Mouse (Mus musculus): ENCODE measurements at regions not wholly inside any gene's neighbourhood (a gene's known extent, or its start where the extent isn't known, plus 50 kb on each side); places are given as distances from the start of the nearest gene placed in this dataset.

DNA sequence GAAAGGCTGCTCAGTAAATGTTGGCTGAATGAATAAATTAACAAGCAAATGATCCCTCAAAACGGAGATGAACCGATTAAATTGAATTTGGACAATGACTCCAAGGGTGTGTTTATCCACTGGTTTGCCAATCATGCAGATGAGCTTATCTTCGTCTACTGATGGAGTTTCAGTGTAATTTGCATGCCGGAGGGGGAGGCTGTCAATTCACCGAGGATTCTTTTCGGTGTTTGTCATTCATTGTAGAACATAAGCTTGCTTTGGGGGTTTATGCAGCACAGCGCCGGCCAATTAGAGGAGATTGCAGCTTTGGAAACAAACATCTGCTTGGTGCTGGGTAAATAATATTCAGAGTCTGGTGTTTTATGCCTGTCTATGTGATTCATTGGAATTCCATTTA, 132.7 kb downstream of the Otoa start:
- no peaks in the 10 kb centered on the region for H3K79me2 ChIP-seq (ENCODE audit: control insufficient read depth, insufficient read depth, low read length)
- H3K4me1 ChIP-seq (ENCODE audit: control insufficient read depth, insufficient read depth, low read length), result no peaks in the 10 kb centered on the region
- no peak overlapping the region for H3K27ac ChIP-seq (replicated peaks; ENCODE audit: insufficient read depth, low read depth, low read length)
- TF ChIP-seq POLR2A (IDR thresholded peaks at IDR 0.05; ENCODE audit: extremely low read depth, insufficient read depth, low read length), result no peak
- TF ChIP-seq CTCF (IDR thresholded peaks at IDR 0.05; ENCODE audit: low read depth, low read length), result no peak
- no peaks in the 10 kb centered on the region for H3K27me3 ChIP-seq (ENCODE audit: control insufficient read depth, insufficient read depth, low read length)
- WGBS, result 77% methylated on average over 8 of the region's 8 CpGs
- no peaks in the 10 kb centered on the region for H3K36me3 ChIP-seq (ENCODE audit: control insufficient read depth, insufficient read depth, low read length)
- DNase-seq (ENCODE audit: extremely low read depth, low read depth, low spot score), result no peak
- no peak overlapping the region for H3K9ac ChIP-seq (ENCODE audit: low read depth, low read length)
- H3K4me3 ChIP-seq (ENCODE audit: insufficient read depth, low read depth, low read length), result no peak overlapping the region

- 72% methylated on average over 3 of the region's 3 CpGs for WGBS
Observed at GRCm38 (mm10) chr7:121215032-121215431, 133.6 kb downstream of the Otoa start.

DNA sequence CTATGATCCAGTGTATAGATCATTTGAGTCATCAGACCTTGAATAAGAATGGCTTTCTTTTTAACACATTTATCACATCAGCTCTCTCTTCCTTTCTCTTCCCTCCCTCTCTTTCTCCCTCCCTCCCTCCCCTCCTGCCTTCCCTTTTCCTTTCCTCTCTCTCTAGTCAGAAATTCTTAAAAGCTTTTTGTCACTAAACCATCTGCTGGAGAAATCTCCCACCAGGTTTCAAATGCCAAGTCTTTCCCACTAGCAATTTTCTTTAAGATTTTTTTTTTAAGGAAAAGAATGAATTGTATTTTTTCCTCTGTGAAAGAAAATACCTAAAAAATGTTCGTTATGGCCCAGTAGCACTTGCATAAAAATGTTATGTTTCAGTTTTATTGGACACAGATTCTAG, 134.3 kb downstream of the Otoa start:
- Histone ChIP-seq H3K27ac (replicated peaks; ENCODE audit: insufficient read depth, low read depth, low read length) (no peak overlapping the region), H3K4me3 (ENCODE audit: insufficient read depth, low read depth, low read length) (no peak overlapping the region), H3K27me3 (ENCODE audit: control insufficient read depth, insufficient read depth, low read length) (no peaks in the 10 kb centered on the region), H3K4me1 (ENCODE audit: control insufficient read depth, insufficient read depth, low read length) (no peaks in the 10 kb centered on the region), H3K9ac (ENCODE audit: low read depth, low read length) (no peak overlapping the region), H3K36me3 (ENCODE audit: control insufficient read depth, insufficient read depth, low read length) (no peaks in the 10 kb centered on the region), H3K79me2 (ENCODE audit: control insufficient read depth, insufficient read depth, low read length) (no peaks in the 10 kb centered on the region)
- WGBS, result 85% methylated on average over 1 of the region's 1 CpGs
- no peak for TF ChIP-seq POLR2A (IDR thresholded peaks at IDR 0.05; ENCODE audit: extremely low read depth, insufficient read depth, low read length)
- TF ChIP-seq CTCF (IDR thresholded peaks at IDR 0.05; ENCODE audit: low read depth, low read length), result no peak
- DNase-seq (ENCODE audit: extremely low read depth, low read depth, low spot score), result no peak

More at GRCm38 (mm10) chr7:121215032-121215431, 133.6 kb downstream of the Otoa start:
- DNase-seq (ENCODE audit: extremely low read depth, low read depth, low spot score), result no peak
- Histone ChIP-seq H3K4me3 (ENCODE audit: insufficient read depth, low read depth, low read length) (no peak overlapping the region), H3K27ac (replicated peaks; ENCODE audit: insufficient read depth, low read depth, low read length) (no peak overlapping the region), H3K4me1 (ENCODE audit: control insufficient read depth, insufficient read depth, low read length) (no peaks in the 10 kb centered on the region), H3K9ac (ENCODE audit: low read depth, low read length) (no peak overlapping the region), H3K79me2 (ENCODE audit: control insufficient read depth, insufficient read depth, low read length) (no peaks in the 10 kb centered on the region), H3K27me3 (ENCODE audit: control insufficient read depth, insufficient read depth, low read length) (no peaks in the 10 kb centered on the region), H3K36me3 (ENCODE audit: control insufficient read depth, insufficient read depth, low read length) (no peaks in the 10 kb centered on the region)
- TF ChIP-seq CTCF (IDR thresholded peaks at IDR 0.05; ENCODE audit: low read depth, low read length), result no peak
- no peak for TF ChIP-seq POLR2A (IDR thresholded peaks at IDR 0.05; ENCODE audit: extremely low read depth, insufficient read depth, low read length)

- no peak for DNase-seq (ENCODE audit: extremely low read depth, low read depth, low spot score)
- Histone ChIP-seq H3K27ac (replicated peaks; ENCODE audit: insufficient read depth, low read depth, low read length) (no peak overlapping the region), H3K79me2 (ENCODE audit: control insufficient read depth, insufficient read depth, low read length) (no peaks in the 10 kb centered on the region), H3K4me1 (ENCODE audit: control insufficient read depth, insufficient read depth, low read length) (no peaks in the 10 kb centered on the region), H3K4me3 (ENCODE audit: insufficient read depth, low read depth, low read length) (no peak overlapping the region), H3K9ac (ENCODE audit: low read depth, low read length) (no peak overlapping the region), H3K36me3 (ENCODE audit: control insufficient read depth, insufficient read depth, low read length) (no peaks in the 10 kb centered on the region), H3K27me3 (ENCODE audit: control insufficient read depth, insufficient read depth, low read length) (no peaks in the 10 kb centered on the region)
- WGBS, result 92% methylated on average over 10 of the region's 10 CpGs
- TF ChIP-seq CTCF (IDR thresholded peaks at IDR 0.05; ENCODE audit: low read depth, low read length) (no peak), POLR2A (IDR thresholded peaks at IDR 0.05; ENCODE audit: extremely low read depth, insufficient read depth, low read length) (no peak)
Observed at GRCm38 (mm10) chr7:121218031-121218430, 136.6 kb downstream of the Otoa start.

GRCm38 (mm10) chr7:121221158-121221557, 139.7 kb downstream of the Otoa start:
- no peak overlapping the region for H3K27ac ChIP-seq (replicated peaks; ENCODE audit: insufficient read depth, low read depth, low read length)
- 90% methylated on average over 7 of the region's 7 CpGs for WGBS

DNA sequence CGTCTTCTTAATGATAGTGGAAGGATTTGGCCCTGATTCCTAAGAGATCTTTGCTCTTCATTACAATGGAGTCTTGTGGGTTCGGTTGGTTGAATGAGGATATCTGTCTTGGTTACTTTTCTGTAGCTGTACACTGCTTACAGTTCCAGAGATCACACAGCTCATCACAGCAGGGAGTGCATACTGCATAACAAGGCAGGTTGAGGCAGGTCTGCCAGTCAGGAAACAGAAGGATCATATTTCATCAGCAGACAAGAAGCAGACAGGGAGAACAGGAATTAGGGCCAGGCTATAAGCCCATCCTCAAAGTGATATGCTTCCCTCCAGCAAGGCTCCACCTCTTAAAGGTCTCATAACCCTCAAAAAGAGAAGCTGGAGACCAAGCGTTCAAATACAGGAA, 150.4 kb downstream of the Otoa start:
- H3K27ac ChIP-seq (replicated peaks; ENCODE audit: insufficient read depth, low read depth, low read length), result no peak overlapping the region
- no peak overlapping the region for H3K9ac ChIP-seq (ENCODE audit: low read depth, low read length)
- no peak overlapping the region for H3K4me3 ChIP-seq (ENCODE audit: insufficient read depth, low read depth, low read length)
- no peaks in the 10 kb centered on the region for H3K79me2 ChIP-seq (ENCODE audit: control insufficient read depth, insufficient read depth, low read length)
- no peaks in the 10 kb centered on the region for H3K36me3 ChIP-seq (ENCODE audit: control insufficient read depth, insufficient read depth, low read length)
- TF ChIP-seq CTCF (IDR thresholded peaks at IDR 0.05; ENCODE audit: low read depth, low read length) (no peak), POLR2A (IDR thresholded peaks at IDR 0.05; ENCODE audit: extremely low read depth, insufficient read depth, low read length) (no peak)
- no peak for DNase-seq (ENCODE audit: extremely low read depth, low read depth, low spot score)
- H3K4me1 ChIP-seq (ENCODE audit: control insufficient read depth, insufficient read depth, low read length), result no peaks in the 10 kb centered on the region
- H3K27me3 ChIP-seq (ENCODE audit: control insufficient read depth, insufficient read depth, low read length), result no peaks in the 10 kb centered on the region
- WGBS, result 71% methylated on average over 3 of the region's 3 CpGs

More at GRCm38 (mm10) chr7:121221158-121221557, 139.7 kb downstream of the Otoa start:
- Histone ChIP-seq H3K9ac (ENCODE audit: low read depth, low read length) (no peak overlapping the region), H3K4me3 (ENCODE audit: insufficient read depth, low read depth, low read length) (no peak overlapping the region), H3K27me3 (ENCODE audit: control insufficient read depth, insufficient read depth, low read length) (no peaks in the 10 kb centered on the region), H3K4me1 (ENCODE audit: control insufficient read depth, insufficient read depth, low read length) (no peaks in the 10 kb centered on the region), H3K79me2 (ENCODE audit: control insufficient read depth, insufficient read depth, low read length) (no peaks in the 10 kb centered on the region), H3K36me3 (ENCODE audit: control insufficient read depth, insufficient read depth, low read length) (no peaks in the 10 kb centered on the region)
- no peak for DNase-seq (ENCODE audit: extremely low read depth, low read depth, low spot score)
- no peak for TF ChIP-seq POLR2A (IDR thresholded peaks at IDR 0.05; ENCODE audit: extremely low read depth, insufficient read depth, low read length)
- no peak for TF ChIP-seq CTCF (IDR thresholded peaks at IDR 0.05; ENCODE audit: low read depth, low read length)

All from liver, adult 2 months (tissue).